Mouse (Mus musculus) kidney, adult 2 months (tissue): ENCODE results near the gene Ttc7.

Source experiments
- CTCF ChIP-seq: fragments of 200-500 bp; conservative IDR thresholded peaks from 2 replicates; pipeline ENCODE4 v1.5.1; 2011; ENCODE audit warnings: low read depth, mild to moderate bottlenecking, control low read depth, low read length, moderate library complexity, mixed read lengths; ENCODE audit not compliant: insufficient read depth, insufficient read length
- POLR2A ChIP-seq: fragments of 200-500 bp; IDR thresholded peaks from one replicate; pipeline ENCODE4 v1.6.1; 2011; ENCODE audit warnings: low read depth, low read length, control low read depth

DNA sequence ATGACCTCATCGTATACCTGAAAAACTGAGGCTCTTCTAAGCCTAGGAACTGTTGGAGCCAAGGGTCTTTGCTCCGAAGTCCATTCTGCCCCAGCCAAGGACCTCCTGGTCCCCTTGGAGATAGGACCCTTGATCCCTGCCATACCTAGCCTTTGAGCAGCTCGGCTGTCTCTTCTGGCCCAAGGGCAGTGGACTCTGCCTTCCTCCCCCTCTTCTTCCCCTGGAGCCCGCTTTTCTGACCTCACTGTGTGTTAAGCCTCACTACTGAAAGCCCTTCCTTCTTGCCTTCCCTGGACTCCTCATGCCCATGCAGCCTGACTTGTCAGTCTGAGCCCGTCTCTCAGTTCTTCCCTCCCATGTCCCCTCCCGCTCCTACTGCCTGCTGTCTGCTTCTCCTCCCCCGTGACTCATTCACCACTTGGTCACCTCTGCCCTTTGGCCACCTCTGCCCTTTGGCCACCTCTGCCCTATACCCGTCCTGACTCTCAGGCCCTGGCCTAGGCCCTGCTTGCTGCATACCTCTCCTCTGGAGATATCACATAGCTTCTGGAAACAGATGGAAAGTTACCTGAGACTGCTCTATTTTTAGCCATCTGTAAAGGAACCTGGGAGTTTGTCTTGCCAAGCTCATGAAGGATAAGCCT lies 60.5 kb downstream of the Ttc7 start:
- no peak for TF ChIP-seq CTCF
- no peak for TF ChIP-seq POLR2A
